Mouse (Mus musculus) left cerebral cortex, adult 8-10 months (tissue): ENCODE data around the gene Chst11. TPM values are rescaled to one million over a fixed set of nuclear protein-coding genes. Genes with fewer than 3 reads are reported as not detected.

Source experiments
- DNase-seq, 2 experiments: peaks; one replicate each; pipeline ENCODE4 v3.0.0; 2022; ENCODE audit warnings: low spot score in 2 of 2
- total RNA-seq, 4 experiments: library from RNA; stranded (reverse); gene quantifications; 2 replicates each; pipeline ENCODE4 v1.2.4; 2022

Chst11 gene
- total RNA-seq, 4 experiments from 2014 or later = 33.0 to 38.0 (median 33.5) TPM

DNA sequence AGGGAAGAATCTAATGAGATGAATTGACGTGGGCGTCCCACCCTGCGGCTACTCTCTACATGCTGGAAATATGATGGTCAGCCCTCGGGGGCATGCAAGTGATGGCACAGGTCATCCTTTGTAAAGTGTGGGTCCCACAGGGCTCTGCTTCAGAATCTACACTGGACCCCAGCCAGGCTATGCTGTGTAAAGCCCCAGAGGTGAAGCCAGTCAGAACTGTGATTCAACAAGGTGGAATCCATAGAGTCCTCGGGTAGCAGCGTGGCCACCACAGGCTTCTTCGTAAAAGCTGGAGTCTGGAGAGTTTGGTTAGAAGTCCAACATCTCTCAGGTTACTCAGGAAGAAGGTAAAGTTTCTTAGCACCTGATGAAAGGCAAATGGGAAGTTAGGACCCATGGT, 154.0 kb downstream of the Chst11 start:
- DNase-seq = no peak

DNA sequence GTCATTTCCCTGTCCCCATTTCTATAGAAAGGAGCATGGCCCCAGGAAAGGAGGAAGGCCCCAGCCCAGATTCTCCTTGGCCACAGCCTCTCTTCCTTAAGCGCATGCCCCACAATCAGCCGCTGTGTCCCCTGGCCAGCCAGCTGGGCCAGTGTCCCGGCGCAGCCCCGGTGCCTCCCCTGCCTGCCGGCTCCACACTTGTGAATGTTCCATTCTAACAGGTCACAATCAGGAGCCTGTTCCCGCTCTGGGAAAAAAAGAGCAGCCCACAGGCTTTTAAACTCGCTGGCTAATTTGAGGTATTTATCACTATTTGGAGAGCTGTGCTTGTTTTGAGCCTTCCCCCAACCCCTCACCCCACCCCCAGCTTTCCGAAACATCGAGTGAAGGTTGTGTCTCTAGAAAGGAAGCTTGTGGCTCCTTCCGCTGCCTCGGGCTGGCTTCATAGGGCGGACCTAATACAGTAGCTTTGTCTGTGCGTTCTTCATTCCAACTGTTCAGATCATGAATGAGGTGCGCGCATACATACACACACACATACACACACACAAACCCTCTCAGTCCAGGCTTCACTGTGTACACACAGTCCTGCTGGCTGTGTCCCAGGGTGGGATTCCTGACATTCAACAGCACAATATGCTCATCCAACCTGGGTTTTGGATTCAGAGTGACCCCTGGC, 155.1 kb downstream of the Chst11 start:
- DNase-seq = peak in 1 of 2 experiments; percentile 67

DNA sequence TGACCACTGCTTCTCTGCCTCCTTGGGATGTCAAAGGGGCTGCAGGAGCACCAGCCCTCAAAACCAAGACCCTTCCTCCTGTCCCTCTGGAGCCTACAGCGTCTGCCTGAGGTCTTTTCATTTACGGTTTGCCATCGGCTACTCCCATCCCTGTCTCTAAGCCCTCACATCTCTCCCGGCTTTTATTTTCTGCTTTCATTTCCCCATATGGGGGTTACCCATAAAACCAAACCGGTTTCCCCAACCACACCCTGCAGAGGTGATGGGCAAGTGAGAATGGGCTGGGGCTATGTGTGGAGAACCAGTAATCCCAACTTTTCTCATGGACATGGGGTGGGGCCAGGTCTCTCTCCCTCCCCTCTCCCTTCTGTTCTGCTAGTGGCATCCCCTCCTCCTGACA, 156.1 kb downstream of the Chst11 start:
- no peak for DNase-seq

DNA sequence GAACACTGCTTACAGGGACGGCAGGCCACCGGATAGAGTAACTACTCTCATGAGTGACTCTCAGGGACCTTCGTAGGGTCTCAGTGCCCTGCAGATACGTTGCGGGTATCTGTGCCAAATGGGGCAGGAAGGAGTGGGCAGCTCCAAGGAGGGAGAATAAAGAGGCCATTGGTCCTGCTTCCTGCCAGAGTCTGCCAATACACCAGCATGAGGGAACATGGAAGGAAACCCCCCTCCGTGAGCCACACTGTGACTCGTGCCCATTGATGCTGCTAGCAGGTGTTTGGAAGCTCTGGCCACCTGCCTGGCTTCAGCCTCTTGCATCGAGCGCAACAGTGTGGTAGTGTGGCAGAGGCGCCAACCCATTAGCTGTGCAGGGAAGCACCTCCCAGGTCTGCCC, 157.8 kb downstream of the Chst11 start:
- peak in 1 of 2 experiments; percentile 46 for DNase-seq

DNA sequence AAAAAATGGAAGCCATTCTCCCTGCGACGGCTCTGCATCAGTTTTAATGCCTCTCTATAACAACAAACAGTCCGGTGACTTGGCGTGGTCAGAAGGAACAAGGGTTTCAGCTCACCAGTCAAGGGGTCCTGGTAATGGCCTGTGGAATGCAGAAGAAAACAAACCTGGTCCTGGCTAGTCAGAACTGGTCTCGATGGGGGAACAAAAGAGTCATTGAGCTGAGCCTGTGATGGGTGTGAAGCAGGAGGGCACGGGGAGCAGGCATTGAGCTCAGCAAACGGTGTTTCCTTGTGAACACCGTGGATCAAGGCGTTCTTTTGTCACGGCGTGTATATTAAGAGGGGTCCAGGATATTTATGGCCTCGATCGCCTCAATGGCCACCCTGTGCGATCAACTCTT, 160.5 kb downstream of the Chst11 start:
- DNase-seq = no peak

DNA sequence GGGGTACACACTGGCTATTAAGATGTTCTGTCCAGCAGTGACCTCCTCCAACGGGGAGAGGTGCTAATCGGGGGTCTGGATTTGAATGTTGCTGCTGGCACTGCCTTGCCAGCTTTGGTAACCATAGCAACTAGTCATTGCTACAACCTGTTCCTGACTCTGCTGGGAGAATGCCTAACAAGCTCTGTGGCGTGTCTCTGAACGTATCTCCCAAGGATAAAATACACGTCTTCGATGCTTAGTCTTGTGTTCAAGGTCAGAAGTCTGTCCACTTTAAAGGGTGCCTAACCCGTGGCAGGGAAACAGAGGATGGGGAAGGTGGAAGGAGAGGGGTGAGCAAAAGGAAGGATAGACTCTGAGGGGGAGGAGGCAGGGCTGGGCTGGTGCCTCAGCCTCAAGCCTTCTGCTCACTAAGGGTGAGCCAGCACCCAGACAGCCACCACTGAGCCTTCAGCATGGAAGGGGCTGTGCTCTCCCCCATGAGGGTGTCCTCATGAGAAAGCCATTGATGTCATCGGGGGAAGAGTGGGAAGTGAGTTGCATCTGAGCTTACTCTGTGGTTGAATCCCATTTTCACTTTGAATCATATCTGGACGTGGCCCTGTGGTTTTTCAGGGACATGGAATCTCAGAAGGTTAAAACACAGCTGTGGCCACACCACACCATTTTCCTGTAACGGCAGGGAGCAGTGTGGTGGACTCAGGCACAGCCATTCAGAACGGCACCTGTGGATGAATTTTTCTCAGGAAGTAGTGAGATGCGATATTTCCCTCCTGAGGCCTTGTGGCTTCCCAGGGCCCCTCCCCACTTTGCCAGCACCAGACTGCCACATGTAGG, 164.3 kb downstream of the Chst11 start:
- DNase-seq = no peak

DNA sequence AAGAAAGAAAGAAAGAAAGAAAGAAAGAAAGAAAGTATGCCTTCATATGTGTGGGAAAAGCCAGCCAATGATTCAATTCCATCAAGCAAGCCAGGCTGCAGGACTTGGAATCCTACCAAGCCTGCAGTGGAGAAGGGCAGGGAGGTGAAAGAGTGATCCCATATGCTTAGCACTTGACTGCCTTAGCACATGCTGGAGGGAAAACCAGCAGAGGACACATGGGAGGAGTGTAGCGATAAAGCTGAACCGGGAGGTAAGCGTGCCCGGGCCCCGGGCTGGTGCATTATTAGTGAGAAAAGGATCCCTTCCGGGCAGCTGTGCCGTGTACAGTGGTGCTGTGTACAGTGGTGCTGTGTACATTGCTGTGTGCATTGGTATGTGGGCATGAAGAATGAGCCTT, 165.3 kb downstream of the Chst11 start:
- DNase-seq = no peak

DNA sequence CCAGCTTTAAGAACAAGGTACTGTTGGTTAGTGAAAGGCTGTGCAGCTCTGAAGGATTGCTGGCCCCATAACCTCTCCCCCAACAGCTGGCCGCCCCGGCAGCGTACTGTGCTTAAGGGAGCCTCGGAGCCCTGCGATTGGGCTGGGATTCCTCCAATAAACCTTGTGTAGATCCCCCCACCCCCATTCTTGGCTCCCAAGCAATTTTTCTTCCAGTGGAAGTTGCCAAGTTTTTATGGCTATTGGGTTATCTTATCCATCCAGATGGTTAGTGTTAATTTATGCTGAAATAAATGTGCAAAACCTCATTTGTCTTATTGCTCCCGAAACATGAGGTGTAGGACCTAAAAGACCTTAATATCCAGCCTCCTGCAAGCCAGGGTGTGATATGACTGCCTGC, 166.1 kb downstream of the Chst11 start:
- DNase-seq = no peak

DNA sequence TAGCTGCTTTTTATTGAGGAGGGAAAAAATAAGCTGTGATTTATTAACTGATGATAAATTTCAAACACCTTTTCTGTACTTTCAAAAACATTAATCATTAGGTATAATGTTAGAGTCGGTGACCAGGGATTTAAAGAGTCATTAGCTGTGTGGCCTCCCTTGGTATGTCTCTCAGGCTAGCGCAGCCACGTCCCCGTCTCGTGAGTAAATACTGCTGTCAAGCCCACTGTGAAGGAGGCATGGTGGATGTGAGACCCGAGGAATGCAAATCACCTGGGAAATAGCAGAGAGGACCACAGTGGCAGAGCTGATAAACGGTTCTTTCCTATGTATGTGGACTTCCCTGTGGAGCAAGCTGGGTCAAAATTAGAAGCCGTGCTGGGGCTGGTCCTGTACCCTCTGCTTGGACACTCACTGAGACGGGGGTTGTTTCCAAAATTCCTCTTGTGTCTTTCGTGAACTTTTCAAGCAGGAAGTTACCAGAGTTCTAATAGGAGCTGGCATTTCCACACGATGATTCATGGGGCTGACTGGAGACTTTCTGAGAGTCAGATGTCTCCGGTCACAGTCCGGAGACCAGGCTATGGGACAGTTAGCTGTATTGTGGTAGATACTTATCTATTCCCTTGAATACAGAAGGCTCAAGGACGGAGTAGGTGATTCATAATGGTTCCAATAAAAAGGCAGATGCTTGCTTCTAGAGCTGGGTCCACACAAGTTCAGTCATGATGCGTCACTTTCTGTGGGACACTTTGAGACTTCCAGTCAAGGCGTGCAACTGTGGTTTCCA, 166.8 kb downstream of the Chst11 start:
- DNase-seq = no peak

DNA sequence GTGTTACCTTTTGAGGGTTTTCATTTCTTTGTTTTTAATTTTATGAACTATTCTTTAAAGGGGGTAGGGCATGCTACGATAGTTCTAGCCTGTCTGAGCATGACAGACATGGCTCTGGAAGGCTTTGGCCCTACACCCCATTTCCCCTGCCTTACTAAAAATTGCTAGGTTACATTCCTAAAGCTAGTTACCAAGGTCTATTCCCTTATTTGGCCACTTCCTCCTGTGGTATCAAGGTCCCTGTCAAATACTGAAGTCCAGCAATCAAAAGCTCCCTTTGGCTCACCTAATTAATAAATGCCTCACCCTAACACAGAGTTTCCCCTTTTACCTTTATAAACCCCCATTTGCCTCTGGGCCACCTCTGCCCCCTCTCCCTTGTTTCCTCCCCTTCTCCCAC, 167.4 kb downstream of the Chst11 start:
- DNase-seq = no peak

DNA sequence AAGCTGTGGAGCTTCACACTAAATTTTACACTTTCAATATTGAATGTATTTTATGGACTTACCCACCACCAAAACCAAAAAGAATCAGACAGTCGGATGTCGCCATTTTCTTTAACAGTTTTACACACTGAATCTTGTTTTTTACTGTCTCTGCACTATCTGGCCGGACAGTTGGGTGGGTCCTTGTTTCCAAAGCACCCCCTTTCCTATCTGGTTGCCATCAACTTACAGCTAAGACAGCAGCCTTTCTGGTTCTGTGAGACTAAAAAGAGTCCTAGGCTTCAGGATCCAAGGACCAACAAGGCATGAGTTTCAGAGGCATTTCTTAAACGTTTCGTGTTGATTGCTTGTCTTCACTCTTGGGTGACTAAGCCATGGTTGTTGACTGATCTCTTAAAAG, 168.1 kb downstream of the Chst11 start:
- no peak for DNase-seq

DNA sequence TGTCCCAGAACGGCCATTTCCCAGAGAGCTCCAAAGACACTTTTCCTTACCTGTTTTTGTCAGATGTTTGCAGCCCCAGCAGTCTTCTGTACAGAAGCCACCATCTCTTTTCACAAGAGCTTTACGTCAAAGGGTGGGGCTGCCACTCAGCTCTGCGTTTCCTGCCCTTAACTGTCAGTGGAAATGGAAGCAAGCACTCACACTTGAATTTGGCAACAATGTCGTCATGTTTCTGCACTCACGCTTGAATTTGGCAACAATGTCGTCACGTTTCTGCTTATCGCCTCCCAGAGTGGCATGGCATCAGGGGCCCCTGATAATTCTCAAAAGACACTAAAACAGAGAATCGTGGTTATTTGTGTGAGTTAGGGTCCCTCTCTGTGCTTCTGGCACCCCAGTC, 168.6 kb downstream of the Chst11 start:
- DNase-seq = no peak

DNA sequence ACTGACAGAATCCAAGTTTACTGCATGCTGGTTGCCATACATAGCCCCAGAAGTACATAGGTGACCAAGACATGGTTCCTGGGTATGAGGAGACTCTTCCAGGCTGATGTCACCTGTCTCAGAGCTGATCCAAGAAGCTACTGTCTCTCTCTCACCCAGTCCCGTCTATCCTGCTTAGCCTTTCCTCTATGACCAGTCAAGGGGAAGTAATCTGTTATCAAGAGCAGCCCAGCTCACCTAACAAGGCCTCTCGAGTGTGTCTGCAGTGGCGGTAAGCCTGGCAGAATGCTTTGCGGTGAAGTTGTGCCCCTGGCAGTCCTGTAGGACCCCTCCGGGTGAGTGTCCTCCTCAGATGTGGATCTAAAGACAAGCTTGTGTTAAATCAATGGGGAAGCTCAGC, 172.0 kb downstream of the Chst11 start:
- no peak for DNase-seq

DNA sequence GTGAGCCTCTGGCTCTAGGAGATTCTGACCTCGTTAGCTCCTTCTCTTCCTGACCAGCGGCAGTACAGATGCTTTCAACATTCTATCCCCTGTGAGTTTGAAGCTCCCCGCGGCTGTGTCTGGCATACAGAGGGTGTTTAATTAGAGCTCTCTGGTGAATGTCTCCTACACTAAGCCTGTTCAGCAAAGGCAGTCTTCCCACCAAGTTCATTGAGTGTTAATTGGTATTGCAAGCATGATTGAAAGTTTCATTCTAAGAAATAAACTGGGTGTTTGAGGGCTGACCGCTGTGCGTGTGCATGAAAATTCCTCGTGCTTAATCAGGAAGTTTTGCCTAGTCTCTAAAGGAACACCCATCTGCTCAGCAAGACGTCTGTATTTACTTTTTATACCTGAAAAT, 173.0 kb downstream of the Chst11 start:
- DNase-seq = no peak

DNA sequence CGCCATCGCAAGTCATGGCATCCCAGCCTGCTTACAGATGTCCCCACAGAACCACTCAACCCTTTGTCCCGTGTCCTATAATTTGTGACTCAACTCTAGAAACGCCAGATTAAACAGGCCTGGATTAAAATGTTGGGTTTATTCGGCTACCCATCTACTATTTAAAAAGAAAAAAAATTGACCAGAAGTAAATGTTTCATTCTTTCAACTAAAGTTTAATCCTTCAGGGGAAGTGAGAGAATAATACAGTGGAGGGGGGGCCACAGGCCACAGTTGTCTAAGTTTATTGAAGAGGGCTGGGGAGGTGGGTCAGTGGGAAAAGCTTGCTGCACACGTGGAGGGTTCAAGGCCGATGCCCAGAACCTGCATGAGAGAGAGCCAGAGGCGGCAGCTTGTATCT, 173.9 kb downstream of the Chst11 start:
- no peak for DNase-seq

DNA sequence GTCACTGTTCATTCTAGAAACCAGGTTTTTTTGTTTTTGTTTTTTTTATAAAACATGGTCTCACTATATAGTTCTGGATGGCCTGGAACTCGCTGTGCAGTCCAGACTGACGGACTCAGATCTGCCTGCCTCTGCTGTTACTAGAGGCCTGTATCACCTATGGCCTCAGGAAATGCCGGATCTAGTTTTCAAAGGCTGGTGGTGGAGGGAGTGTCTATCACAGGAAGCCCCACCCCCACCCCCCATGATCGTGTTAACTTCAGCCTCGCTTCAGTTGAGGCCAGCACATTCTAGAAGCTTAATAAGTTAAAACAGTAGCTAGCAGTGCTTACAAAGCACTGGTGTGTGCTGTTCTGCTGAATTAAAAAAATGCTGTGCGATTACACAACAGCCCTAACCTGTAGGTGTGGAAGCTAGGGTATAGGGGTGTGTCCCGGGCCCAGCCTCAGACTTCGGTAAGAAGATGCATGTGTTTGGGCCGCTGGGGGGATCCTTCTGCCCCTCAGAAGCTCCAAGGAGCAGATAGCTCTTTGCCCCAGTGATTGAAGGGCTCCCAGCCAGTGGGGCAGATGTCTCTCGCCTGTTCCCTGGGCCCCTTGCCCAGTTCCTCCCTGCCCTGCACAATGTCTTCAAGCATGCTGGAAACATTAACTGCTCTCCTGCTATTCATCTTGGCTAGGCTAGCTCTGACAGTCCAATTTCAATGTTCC, 176.5 kb downstream of the Chst11 start:
- no peak for DNase-seq

DNA sequence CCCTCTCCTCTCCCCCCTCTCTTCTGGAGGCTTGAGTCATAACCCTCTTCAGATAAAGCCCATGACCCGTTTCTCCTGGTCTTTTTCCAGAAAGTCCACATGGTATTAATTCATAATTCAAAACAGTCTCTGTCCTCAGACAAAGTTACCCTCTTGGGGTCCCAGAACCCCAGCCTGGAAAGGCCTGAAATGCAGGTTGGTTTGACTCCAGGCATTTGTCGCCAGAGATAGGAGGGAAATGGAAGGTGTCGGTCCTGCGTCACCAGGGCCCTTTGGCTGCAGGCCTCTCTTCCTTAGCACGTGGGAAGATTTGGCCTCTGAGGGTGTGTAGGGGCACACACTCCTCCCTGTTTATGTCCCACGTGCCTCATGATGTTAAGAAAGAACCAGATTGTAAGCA, 178.6 kb downstream of the Chst11 start:
- no peak for DNase-seq

DNA sequence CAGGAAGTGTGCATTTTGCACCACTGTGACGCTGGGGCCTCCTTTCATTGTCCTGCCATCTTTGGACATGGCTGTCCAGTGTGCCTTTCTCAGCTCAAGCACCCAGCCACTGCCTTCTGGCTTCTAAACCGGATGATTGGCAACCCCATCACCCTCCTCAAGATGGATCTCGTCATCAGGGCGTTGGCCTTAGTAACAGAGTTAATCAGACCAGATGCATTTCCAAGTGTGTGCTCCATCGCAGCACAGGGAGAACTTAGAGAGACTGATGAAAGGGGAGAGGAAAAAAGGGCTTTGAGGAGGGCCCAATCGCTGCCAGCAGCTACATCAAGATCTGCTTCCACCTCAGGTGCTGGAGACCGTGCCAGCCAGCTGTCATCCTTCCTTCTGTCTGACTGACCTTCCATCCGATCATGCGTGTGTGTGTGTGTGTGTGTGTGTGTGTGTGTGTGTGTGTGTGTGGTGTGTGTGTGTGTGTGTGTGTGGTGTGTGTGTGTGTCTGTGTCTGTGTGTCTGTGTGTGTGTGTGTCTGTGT, 179.7 kb downstream of the Chst11 start:
- no peak for DNase-seq

DNA sequence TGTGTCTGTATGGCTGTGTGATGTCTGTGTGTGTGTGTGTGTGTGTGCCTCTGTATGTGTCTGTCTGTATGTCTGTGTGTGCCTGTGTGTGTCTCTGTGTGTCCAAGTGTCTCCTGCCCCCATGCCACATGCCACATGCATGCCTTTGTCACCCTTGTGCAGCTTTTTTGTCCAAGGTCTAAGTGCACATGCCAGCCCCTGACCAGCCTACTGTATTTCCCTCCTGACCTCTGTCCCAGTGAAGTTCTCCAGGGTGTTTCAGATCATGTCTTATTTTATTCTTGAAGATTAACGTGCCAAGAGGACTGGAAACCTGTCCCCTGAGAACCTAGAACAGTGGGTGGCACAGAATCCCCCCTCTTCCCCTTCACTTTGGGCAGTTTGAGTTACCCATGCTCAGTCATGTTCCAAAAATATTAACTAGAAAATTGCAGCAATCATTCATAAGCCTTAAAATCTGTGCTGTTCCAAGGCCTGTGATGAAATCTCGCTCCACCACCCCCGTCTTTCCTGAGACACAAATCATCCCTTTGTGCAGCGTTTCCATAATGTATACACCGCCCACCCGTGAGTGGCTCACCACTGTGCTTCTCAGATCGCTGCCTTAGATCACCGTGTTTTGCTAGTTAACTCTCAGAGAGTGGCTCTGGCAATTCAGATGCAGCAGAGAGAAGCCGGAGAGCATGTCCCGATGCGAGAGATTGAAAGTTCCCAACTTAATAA, 180.4 kb downstream of the Chst11 start:
- peak in 1 of 2 experiments; percentile 56 for DNase-seq

DNA sequence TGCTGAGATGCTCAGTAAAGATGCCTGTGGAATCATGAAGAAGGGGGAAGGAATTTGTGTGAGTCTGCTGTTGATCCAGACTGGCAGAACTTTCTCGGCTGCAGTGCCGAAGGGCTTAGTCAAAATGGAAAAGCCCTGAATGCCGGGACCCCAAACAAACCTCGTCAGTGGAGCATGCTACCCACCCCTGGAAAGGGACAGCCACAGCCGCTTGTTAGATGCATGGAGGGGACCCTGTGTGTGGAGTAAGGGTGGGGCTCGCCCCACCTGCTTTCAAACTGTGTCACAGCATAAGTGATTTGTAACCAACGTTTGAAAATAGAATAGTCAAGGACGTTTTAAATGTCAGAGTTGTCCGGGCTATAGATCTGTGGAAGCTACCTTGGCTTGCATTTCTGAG, 181.0 kb downstream of the Chst11 start:
- no peak for DNase-seq

DNA sequence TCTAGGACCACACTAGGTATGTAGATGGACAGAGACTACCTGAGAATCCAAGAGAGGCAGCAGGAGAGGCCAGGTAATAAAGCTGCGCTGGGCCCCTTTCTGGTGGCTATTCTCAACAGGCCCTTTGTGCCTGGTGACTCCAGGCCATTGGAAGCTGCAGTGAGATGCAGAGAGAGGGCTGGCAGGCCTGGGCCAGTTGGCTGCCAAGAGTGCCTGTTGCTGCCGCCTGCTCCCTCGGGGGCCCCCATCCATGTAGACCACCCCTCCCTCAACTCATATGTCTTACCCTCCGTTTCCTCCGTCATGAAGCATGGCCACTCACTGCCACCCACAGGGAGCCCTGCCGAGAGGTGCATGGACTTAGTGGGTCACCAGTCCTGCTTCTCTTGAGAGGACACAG, 182.2 kb downstream of the Chst11 start:
- no peak for DNase-seq
